Mouse (Mus musculus) urinary bladder, postnatal 0 days (tissue): ENCODE results near the gene Kcnj11. TPM values are rescaled to one million over a fixed set of nuclear protein-coding genes. Genes with fewer than 3 reads are reported as not detected.

ENCODE experiments used
- polyA plus RNA-seq: library from polyadenylated mRNA; unstranded; fragments of >200 nt; fragmentation: Nextera tagmentation; extraction: Ambion mirVana; gene quantifications from 2 replicates; pipeline ENCODE4 v1.2.1, GENCODE M21; 2015

Kcnj11 gene
- polyA plus RNA-seq, result not detected in 2 replicates

DNA sequence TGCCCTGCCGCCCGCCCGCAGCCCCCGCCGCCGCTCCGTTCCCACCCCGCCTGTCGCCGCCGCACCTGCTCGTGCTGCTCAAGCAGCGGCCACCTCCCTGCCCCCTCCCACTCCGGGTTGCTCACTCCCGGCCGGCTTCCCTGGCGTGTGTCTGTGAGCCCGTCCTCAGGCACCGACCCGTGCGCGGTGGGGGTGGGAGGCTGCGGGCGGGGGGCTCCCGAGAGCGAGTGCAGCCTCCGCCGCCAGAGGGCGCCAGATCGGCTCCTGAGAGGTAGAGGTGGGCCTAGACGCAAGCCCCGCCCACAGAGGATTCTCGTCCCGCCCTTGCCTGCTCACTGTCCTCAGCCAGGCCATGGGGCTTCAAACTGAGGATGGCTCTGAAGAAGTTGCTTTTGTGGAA is at the start of gene Kcnj11:
Kcnj11 (minus strand) TSS at position 202 of the 400 bp plus-strand sequence.

Other genes with a start within 250 kb of the Kcnj11 start
- 59.9 and 61.7 TPM in 2 replicates for gene Kdelr1, start 228.0 kb downstream of the Kcnj11 start, polyA plus RNA-seq
- gene Grin2d, start 222.4 kb downstream of the Kcnj11 start, polyA plus RNA-seq, result 0.65 and 0.74 TPM in 2 replicates
- 0.39 and 0.41 TPM in 2 replicates for gene Syngr4, start 204.1 kb downstream of the Kcnj11 start, polyA plus RNA-seq
- 3.6 and 4.0 TPM in 2 replicates for gene Tmem143, start 203.8 kb downstream of the Kcnj11 start, polyA plus RNA-seq
- 311 and 437 TPM in 2 replicates for gene Emp3, start 179.4 kb downstream of the Kcnj11 start, polyA plus RNA-seq
- gene Ccdc114, start 176.7 kb downstream of the Kcnj11 start, polyA plus RNA-seq, result 1.4 and 1.5 TPM in 2 replicates
- not detected in 2 replicates for gene Abcc6, start 70.5 kb downstream of the Kcnj11 start, polyA plus RNA-seq
- 20.3 and 20.5 TPM in 2 replicates for gene Nomo1, start 67.1 kb downstream of the Kcnj11 start, polyA plus RNA-seq
- 0.12 and 0.24 TPM in 2 replicates for gene Abcc8, start 79.3 kb upstream of the Kcnj11 start, polyA plus RNA-seq
- gene Ush1c, start 137.7 kb upstream of the Kcnj11 start, polyA plus RNA-seq, result 0.07 TPM in 1 of 2 replicates, not detected in the other
- gene Otog, start 140.2 kb upstream of the Kcnj11 start, polyA plus RNA-seq, result not detected in 2 replicates